Comparison of ENCODE assay signal across 8 mouse cellular contexts in the genomic region with DNA sequence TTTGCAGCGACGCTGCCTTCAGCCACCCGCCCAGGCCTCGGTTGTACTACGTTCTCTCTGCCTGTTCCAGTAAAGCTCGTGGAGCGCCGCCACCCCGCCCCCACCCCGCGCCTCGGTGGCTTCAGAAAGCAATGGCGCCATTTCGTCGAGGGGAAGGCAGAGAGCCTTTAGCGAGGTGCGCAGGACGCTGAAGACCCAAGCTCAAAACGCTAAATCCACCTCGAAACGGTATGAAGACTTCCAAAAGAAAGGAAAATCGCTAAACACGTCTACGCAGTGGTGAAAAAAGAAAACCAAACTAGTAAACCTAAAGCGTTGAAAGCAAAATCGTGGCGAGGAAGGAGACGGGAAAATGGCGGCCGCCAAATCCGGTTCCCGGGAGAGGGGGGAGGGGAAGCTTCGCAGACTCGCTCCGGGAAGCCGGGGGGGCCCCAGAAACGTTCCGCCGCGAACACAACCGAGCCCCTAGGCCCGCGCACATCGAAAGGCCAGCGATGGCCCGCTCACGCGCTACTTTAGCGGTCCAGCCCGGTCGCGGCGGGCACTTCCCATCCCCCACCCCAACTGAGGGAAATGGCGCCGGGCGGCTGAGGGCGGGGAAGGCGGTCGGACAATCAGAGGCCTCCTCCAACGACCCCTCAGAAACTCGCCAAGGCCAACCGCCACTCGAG. TPM values are rescaled to one million over a fixed set of nuclear protein-coding genes. Genes with fewer than 3 reads are reported as not detected.
A peak's percentile ranks its signal among the peaks of the same experiment; 100 is the strongest.
DNase-seq lines count a peak whose midpoint lies in the region; ATAC-seq and TF ChIP-seq lines count a peak whose summit lies in the region.

No protein-coding gene starts in this region.

- H3ac ChIP-seq in myocyte (ENCODE audit: control insufficient read depth, insufficient read length) = peak overlapping the region; percentile 83

- peak; percentile 58 for ATAC-seq in heart, embryonic 12.5 days (ENCODE audit: insufficient number of reproducible peaks, low FRiP score)
- ATAC-seq in kidney, postnatal 0 days (replicated peaks; ENCODE audit: low FRiP score, low read depth) = peak; percentile 12; the same call in 1 of the 2 replicates

- DNase-seq in B cell, adult 2 months = peak; percentile 84 to 87
- DNase-seq in brain, embryonic 14.5 days (ENCODE audit: low read depth) = peak; percentile 91
- peak; percentile 86 for DNase-seq in kidney, postnatal 0 days (ENCODE audit: low spot score)
- peak; percentile 68 for DNase-seq in liver, adult 2 months (ENCODE audit: extremely low read depth, low read depth, low spot score)
- DNase-seq in spleen, postnatal 4 days (ENCODE audit: low spot score in 2 of 2) = peak; percentile 71 to 89

- H3K79me2 ChIP-seq in liver, adult 2 months (ENCODE audit: control insufficient read depth, insufficient read depth, low read length) = peaks cover 17% of the 10 kb centered on the region; the same call in 1 of the 2 replicates
- peaks cover 87% of the 10 kb centered on the region for H3K79me2 ChIP-seq in myocyte (ENCODE audit: control insufficient read depth, insufficient read depth)

- no peak for TF ChIP-seq CTCF in brain, embryonic 14.5 days (IDR thresholded peaks at IDR 0.05; ENCODE audit: borderline replicate concordance, extremely low read depth, insufficient read depth, insufficient read length)
- no peak for TF ChIP-seq CTCF in kidney, postnatal 0 days (IDR thresholded peaks at IDR 0.05; ENCODE audit: low read depth)
- no peak for TF ChIP-seq CTCF in liver, adult 2 months (IDR thresholded peaks at IDR 0.05; ENCODE audit: low read depth, low read length)

- peaks cover 72% of the 10 kb centered on the region for H3K36me3 ChIP-seq in erythroblast, embryonic 14.5 days (ENCODE audit: control insufficient read depth)
- peaks cover 38% of the 10 kb centered on the region for H3K36me3 ChIP-seq in heart, embryonic 12.5 days
- H3K36me3 ChIP-seq in kidney, postnatal 0 days (ENCODE audit: insufficient read depth, low read length) = peaks cover 16% of the 10 kb centered on the region
- peaks cover 26% of the 10 kb centered on the region for H3K36me3 ChIP-seq in liver, adult 2 months (ENCODE audit: control insufficient read depth, insufficient read depth, low read length)
- H3K36me3 ChIP-seq in myocyte (ENCODE audit: control insufficient read depth, insufficient read depth) = peaks cover 48% of the 10 kb centered on the region

- H3K27ac ChIP-seq in heart, embryonic 12.5 days (ENCODE audit: poor library complexity, severe bottlenecking) = peak overlapping the region; percentile 99
- peak overlapping the region; percentile 100 for H3K27ac ChIP-seq in kidney, postnatal 0 days
- H3K27ac ChIP-seq in liver, adult 2 months (replicated peaks; ENCODE audit: insufficient read depth, low read depth, low read length) = peak overlapping the region; percentile 93

- H3K4me3 ChIP-seq in erythroblast, embryonic 14.5 days (replicated peaks) = peak overlapping the region; percentile 100
- peak overlapping the region; percentile 93 for H3K4me3 ChIP-seq in heart, embryonic 12.5 days
- H3K4me3 ChIP-seq in kidney, postnatal 0 days (replicated peaks; ENCODE audit: low read depth, low read length) = peak overlapping the region; percentile 100
- H3K4me3 ChIP-seq in liver, adult 2 months (ENCODE audit: insufficient read depth, low read depth, low read length) = peak overlapping the region; percentile 73
- H3K4me3 ChIP-seq in myocyte = peak overlapping the region; percentile 80

- no peaks in the 10 kb centered on the region for H3K27me3 ChIP-seq in erythroblast, embryonic 14.5 days (ENCODE audit: control insufficient read depth)
- no peaks in the 10 kb centered on the region for H3K27me3 ChIP-seq in heart, embryonic 12.5 days (replicated peaks)
- H3K27me3 ChIP-seq in kidney, postnatal 0 days (ENCODE audit: insufficient read depth, low read length) = no peaks in the 10 kb centered on the region
- H3K27me3 ChIP-seq in liver, adult 2 months (ENCODE audit: control insufficient read depth, insufficient read depth, low read length) = no peaks in the 10 kb centered on the region
- no peaks in the 10 kb centered on the region for H3K27me3 ChIP-seq in myocyte (ENCODE audit: control insufficient read depth, insufficient read depth, insufficient read length)

- peak overlapping the region; percentile 96 for H3K9ac ChIP-seq in heart, embryonic 12.5 days
- peak overlapping the region; percentile 100 for H3K9ac ChIP-seq in kidney, postnatal 0 days (ENCODE audit: low read depth, low read length)
- peak overlapping the region; percentile 84 for H3K9ac ChIP-seq in liver, adult 2 months (ENCODE audit: low read depth, low read length)

- H3K4me1 ChIP-seq in erythroblast, embryonic 14.5 days (ENCODE audit: control insufficient read depth) = peaks cover 44% of the 10 kb centered on the region
- peaks cover 24% of the 10 kb centered on the region for H3K4me1 ChIP-seq in heart, embryonic 12.5 days (replicated peaks)
- peaks cover 22% of the 10 kb centered on the region for H3K4me1 ChIP-seq in kidney, postnatal 0 days (replicated peaks; ENCODE audit: insufficient read depth, low read length)
- peaks cover 4% of the 10 kb centered on the region; the same call in 1 of the 2 replicates for H3K4me1 ChIP-seq in liver, adult 2 months (ENCODE audit: control insufficient read depth, insufficient read depth, low read length)

- no peaks in the 10 kb centered on the region for H3K9me3 ChIP-seq in erythroblast, embryonic 14.5 days (ENCODE audit: control insufficient read depth, low read length)
- no peaks in the 10 kb centered on the region for H3K9me3 ChIP-seq in heart, embryonic 12.5 days (replicated peaks)
- no peaks in the 10 kb centered on the region for H3K9me3 ChIP-seq in kidney, postnatal 0 days (replicated peaks; ENCODE audit: low read length)

- H3K4me2 ChIP-seq in heart, embryonic 12.5 days = peak overlapping the region; percentile 59
- peak overlapping the region; percentile 61 for H3K4me2 ChIP-seq in kidney, postnatal 0 days (ENCODE audit: low read length)
- H3K4me2 ChIP-seq in myocyte (ENCODE audit: low read depth) = no peak overlapping the region

- under 1% methylated on average over 63 of the region's 63 CpGs for WGBS in heart, embryonic 12.5 days
- 3% methylated on average over 62 of the region's 63 CpGs for WGBS in kidney, postnatal 0 days
- under 1% methylated on average over 63 of the region's 63 CpGs for WGBS in liver, adult 2 months

- TF ChIP-seq POLR2A in brain, embryonic 14.5 days (IDR thresholded peaks at IDR 0.05; ENCODE audit: borderline replicate concordance, extremely low read depth, insufficient read depth, insufficient read length, poor library complexity, severe bottlenecking) = peak; percentile 6; the same call in 1 of the 2 replicates
- TF ChIP-seq POLR2A in liver, adult 2 months (IDR thresholded peaks at IDR 0.05; ENCODE audit: extremely low read depth, insufficient read depth, low read length) = 0 out of 2 replicates have a peak, but pooled peaks have one; percentile 34
- no peak for TF ChIP-seq POLR2A in myocyte (IDR thresholded peaks at IDR 0.05; ENCODE audit: insufficient read length, low read depth)

TF ChIP-seq in myocyte, 11 proteins besides CTCF, POLR2A, EP300 and RAD21:
- no peak for TF ChIP-seq SRF (IDR thresholded peaks at IDR 0.05; ENCODE audit: control insufficient read depth, insufficient read length, low read depth)
- no peak for TF ChIP-seq TCF12 (IDR thresholded peaks at IDR 0.05; ENCODE audit: insufficient read depth, poor library complexity, severe bottlenecking)
- no peak for TF ChIP-seq REST (IDR thresholded peaks at IDR 0.05; ENCODE audit: insufficient read depth, insufficient read length)
- no peak for TF ChIP-seq MYOD1 (IDR thresholded peaks at IDR 0.05; ENCODE audit: control insufficient read depth in 1 of 3, insufficient read length in 2 of 3, low read depth in 2 of 3)
- no peak for TF ChIP-seq E2F4 (IDR thresholded peaks at IDR 0.05; ENCODE audit: insufficient read depth)
- TF ChIP-seq USF1 (IDR thresholded peaks at IDR 0.05; ENCODE audit: low read depth) = no peak
- peak; percentile 48 for TF ChIP-seq POLR2AphosphoS2 (IDR thresholded peaks at IDR 0.05; ENCODE audit: insufficient read length, low read depth)
- no peak for TF ChIP-seq TCF3 (IDR thresholded peaks at IDR 0.05; ENCODE audit: insufficient read length, low read depth)
- no peak for TF ChIP-seq CEBPB (IDR thresholded peaks at IDR 0.05; ENCODE audit: insufficient read depth, poor library complexity, severe bottlenecking)

RNA-seq across cellular contexts. Expression of a gene that starts 0.7 kb away (rescaled TPM):
- 1,280 and 1,328 TPM in 2 replicates for polyA plus RNA-seq in brain, embryonic 14.5 days (2012; rRNA removed)
- 37.4 and 41.9 TPM in 2 replicates for polyA plus RNA-seq in erythroblast, embryonic 14.5 days (2012)
- 1,461 and 1,470 TPM in 2 replicates for polyA plus RNA-seq in heart, embryonic 12.5 days (2016; fragmentation: Nextera tagmentation; extraction: Ambion mirVana)
- polyA plus RNA-seq in kidney, postnatal 0 days (2015; fragmentation: Nextera tagmentation; extraction: Ambion mirVana) = 1,374 and 1,518 TPM in 2 replicates
- total RNA-seq in liver, adult 2 months (2014; rRNA removed) = 151 and 166 TPM in 2 replicates
- 43.8 and 49.2 TPM in 2 replicates for polyA plus RNA-seq in liver, adult 2 months (2012; rRNA removed)
- polyA plus RNA-seq in myocyte (2012; fragmentation: generic; extraction: Trizol) = 275 TPM

RNA-seq across cellular contexts. Expression of a gene that starts 1.1 kb away (rescaled TPM):
- polyA plus RNA-seq in brain, embryonic 14.5 days (2012; rRNA removed) = 138 and 155 TPM in 2 replicates
- polyA plus RNA-seq in erythroblast, embryonic 14.5 days (2012) = 5.9 and 6.6 TPM in 2 replicates
- 372 and 391 TPM in 2 replicates for polyA plus RNA-seq in heart, embryonic 12.5 days (2016; fragmentation: Nextera tagmentation; extraction: Ambion mirVana)
- 445 and 447 TPM in 2 replicates for polyA plus RNA-seq in kidney, postnatal 0 days (2015; fragmentation: Nextera tagmentation; extraction: Ambion mirVana)
- total RNA-seq in liver, adult 2 months (2014; rRNA removed) = 37.7 and 42.0 TPM in 2 replicates
- 3.7 TPM in 2 replicates for polyA plus RNA-seq in liver, adult 2 months (2012; rRNA removed)
- 35.6 TPM for polyA plus RNA-seq in myocyte (2012; fragmentation: generic; extraction: Trizol)

RNA-seq across cellular contexts. Expression of a gene that starts 36.6 kb away (rescaled TPM):
- 6.5 and 9.4 TPM in 2 replicates for polyA plus RNA-seq in brain, embryonic 14.5 days (2012; rRNA removed)
- not detected in 2 replicates for polyA plus RNA-seq in erythroblast, embryonic 14.5 days (2012)
- polyA plus RNA-seq in heart, embryonic 12.5 days (2016; fragmentation: Nextera tagmentation; extraction: Ambion mirVana) = 5.3 and 5.4 TPM in 2 replicates
- polyA plus RNA-seq in kidney, postnatal 0 days (2015; fragmentation: Nextera tagmentation; extraction: Ambion mirVana) = 4.0 and 5.0 TPM in 2 replicates
- 0.18 and 0.81 TPM in 2 replicates for total RNA-seq in liver, adult 2 months (2014; rRNA removed)
- polyA plus RNA-seq in liver, adult 2 months (2012; rRNA removed) = 0.04 and 0.33 TPM in 2 replicates
- polyA plus RNA-seq in myocyte (2012; fragmentation: generic; extraction: Trizol) = 0.06 TPM

RNA-seq across cellular contexts. Expression of a gene that starts 54.7 kb away (rescaled TPM):
- 16.5 and 23.0 TPM in 2 replicates for polyA plus RNA-seq in brain, embryonic 14.5 days (2012; rRNA removed)
- polyA plus RNA-seq in erythroblast, embryonic 14.5 days (2012) = 0.02 TPM in 1 of 2 replicates, not detected in the other
- polyA plus RNA-seq in heart, embryonic 12.5 days (2016; fragmentation: Nextera tagmentation; extraction: Ambion mirVana) = 21.4 and 23.7 TPM in 2 replicates
- polyA plus RNA-seq in kidney, postnatal 0 days (2015; fragmentation: Nextera tagmentation; extraction: Ambion mirVana) = 15.0 and 15.6 TPM in 2 replicates
- 22.0 and 33.7 TPM in 2 replicates for total RNA-seq in liver, adult 2 months (2014; rRNA removed)
- 3.7 and 4.2 TPM in 2 replicates for polyA plus RNA-seq in liver, adult 2 months (2012; rRNA removed)
- polyA plus RNA-seq in myocyte (2012; fragmentation: generic; extraction: Trizol) = 3.3 TPM

Comparison
In these comparisons a context has a peak if more than half of its experiments do, and no peak if none do; other contexts are left out.
1. Peak in every context shown above with its lines: DNase-seq, ATAC-seq, H3K4me3 ChIP-seq and H3K27ac ChIP-seq.